Mouse (Mus musculus) embryonic facial prominence, embryonic 10.5 days (tissue): Measurements from ENCODE around the gene Pde4d. TPM values are rescaled to one million over a fixed set of nuclear protein-coding genes. Genes with fewer than 3 reads are reported as not detected.

Experiments used
- DNase-seq: peaks from one replicate; pipeline ENCODE4 v3.0.0-alpha.2; 2017; ENCODE audit warnings: low spot score
- H3K27ac ChIP-seq: fragments of 300-500 bp; sonication (generic); replicated peaks from 2 replicates; pipeline ENCODE4 v1.5.1; 2016; ENCODE audit warnings: mild to moderate bottlenecking
- H3K27me3 ChIP-seq: fragments of 300-500 bp; sonication (generic); replicated peaks from 2 replicates; pipeline ENCODE4 v1.6.1; 2016; ENCODE audit warnings: low read depth, mild to moderate bottlenecking; ENCODE audit not compliant: poor library complexity, severe bottlenecking
- H3K36me3 ChIP-seq: fragments of 300-500 bp; sonication (generic); replicated peaks from 2 replicates; pipeline ENCODE4 v1.6.1; 2016; ENCODE audit warnings: mild to moderate bottlenecking, moderate library complexity
- H3K4me1 ChIP-seq: fragments of 300-500 bp; sonication (generic); 2 replicates; pipeline ENCODE4 v1.6.1; 2016
- H3K4me3 ChIP-seq: fragments of 300-500 bp; sonication (generic); 2 replicates; pipeline ENCODE4 v1.5.1; 2016; ENCODE audit warnings: mild to moderate bottlenecking, moderate library complexity
- H3K9me3 ChIP-seq: fragments of 300-500 bp; sonication (generic); 2 replicates; pipeline ENCODE4 v1.6.1; 2016; ENCODE audit warnings: mild to moderate bottlenecking
- WGBS: fragments of 180-500 bp; shearing (Covaris S2); methylation state at CpG from one replicate; pipeline ENCODE4 v1.1.7; 2016; 5-methylcytosine and 5-hydroxymethylcytosine counted together
- polyA plus RNA-seq: library from polyadenylated mRNA; unstranded; fragments of >200 nt; fragmentation: Nextera tagmentation; extraction: Ambion mirVana; gene quantifications from 2 replicates; pipeline ENCODE4 v1.2.1, GENCODE M21; 2016

Gene Pde4d
- polyA plus RNA-seq, 1 experiment from 2014 or later = 19.7 TPM

GRCm38 (mm10) chr13:109604017-109604416 lies 1154.3 kb downstream of the Pde4d start:
- Histone ChIP-seq H3K4me1 (no peaks in the 10 kb centered on the region), H3K27me3 (no peaks in the 10 kb centered on the region), H3K9me3 (no peaks in the 10 kb centered on the region), H3K4me3 (no peak overlapping the region), H3K27ac (no peak overlapping the region), H3K36me3 (no peaks in the 10 kb centered on the region)
- 88% methylated on average over 2 of the region's 2 CpGs for WGBS
- DNase-seq = no peak

DNA sequence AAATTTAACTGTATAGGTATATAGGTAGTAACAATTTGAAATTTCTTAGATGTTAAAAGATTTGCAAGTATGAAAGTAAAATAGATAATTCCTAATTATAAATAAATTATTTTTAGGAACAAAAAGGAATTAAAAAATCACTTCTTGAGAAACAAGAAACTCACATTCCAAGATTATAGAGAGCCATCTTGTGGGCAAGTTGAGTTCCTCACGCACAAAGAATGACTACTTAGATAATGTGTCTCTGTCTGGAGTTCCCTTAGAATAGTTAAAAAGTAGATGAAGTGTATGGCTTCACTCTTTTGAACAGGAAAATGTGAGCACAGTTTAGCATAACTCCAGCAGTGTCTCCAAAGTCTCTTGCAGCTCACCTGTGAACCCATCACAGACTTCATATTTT lies 1155.4 kb downstream of the Pde4d start:
- Histone ChIP-seq H3K36me3 (no peaks in the 10 kb centered on the region), H3K27me3 (no peaks in the 10 kb centered on the region), H3K4me1 (no peaks in the 10 kb centered on the region), H3K9me3 (no peaks in the 10 kb centered on the region), H3K27ac (no peak overlapping the region), H3K4me3 (no peak overlapping the region)
- DNase-seq = no peak
- WGBS = 65% methylated on average over 1 of the region's 1 CpGs

- WGBS = 78% methylated on average over 9 of the region's 9 CpGs
- H3K27ac ChIP-seq = no peak overlapping the region
- no peaks in the 10 kb centered on the region for H3K27me3 ChIP-seq
- no peak overlapping the region for H3K4me3 ChIP-seq
- H3K36me3 ChIP-seq = no peaks in the 10 kb centered on the region
- no peaks in the 10 kb centered on the region for H3K9me3 ChIP-seq
- no peak for DNase-seq
- H3K4me1 ChIP-seq = peaks cover 15% of the 10 kb centered on the region
Measured at GRCm38 (mm10) chr13:109609106-109609804, 1159.5 kb downstream of the Pde4d start.

DNA sequence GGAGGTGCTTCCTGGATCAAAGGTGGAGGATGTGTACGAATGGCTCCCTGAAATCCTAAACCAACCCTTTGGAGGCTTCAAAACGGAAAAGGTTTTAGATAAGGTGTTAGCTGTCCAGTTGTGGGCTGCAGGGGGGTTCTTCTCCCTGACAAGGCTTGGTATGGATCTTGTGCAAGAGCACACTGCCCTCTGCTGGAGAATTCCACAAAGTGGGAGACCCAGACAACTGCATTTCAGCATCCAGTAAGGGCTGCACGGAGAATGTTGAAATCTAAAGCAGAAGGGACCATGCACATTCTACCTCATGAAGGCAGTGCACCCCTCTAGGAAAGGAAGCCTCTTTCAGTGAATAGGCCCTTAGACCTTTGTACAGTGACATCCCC lies 1160.0 kb downstream of the Pde4d start:
- Histone ChIP-seq H3K27ac (no peak overlapping the region), H3K4me1 (peaks cover 15% of the 10 kb centered on the region), H3K27me3 (no peaks in the 10 kb centered on the region), H3K4me3 (no peak overlapping the region), H3K9me3 (no peaks in the 10 kb centered on the region), H3K36me3 (no peaks in the 10 kb centered on the region)
- WGBS = 15% methylated on average over 3 of the region's 3 CpGs
- peak; percentile 72 for DNase-seq

- DNase-seq = no peak
- Histone ChIP-seq H3K36me3 (no peaks in the 10 kb centered on the region), H3K4me1 (peaks cover 17% of the 10 kb centered on the region), H3K27me3 (no peaks in the 10 kb centered on the region), H3K27ac (no peak overlapping the region), H3K4me3 (no peak overlapping the region), H3K9me3 (no peaks in the 10 kb centered on the region)
- WGBS = 96% methylated on average over 2 of the region's 2 CpGs
Measured at GRCm38 (mm10) chr13:109610772-109611171, 1161.0 kb downstream of the Pde4d start.

- Histone ChIP-seq H3K9me3 (no peaks in the 10 kb centered on the region), H3K4me1 (peaks cover 18% of the 10 kb centered on the region), H3K27me3 (no peaks in the 10 kb centered on the region), H3K36me3 (no peaks in the 10 kb centered on the region), H3K27ac (no peak overlapping the region), H3K4me3 (no peak overlapping the region)
- DNase-seq = no peak
- 67% methylated on average over 8 of the region's 8 CpGs for WGBS
Measured at GRCm38 (mm10) chr13:109615213-109615784, 1165.6 kb downstream of the Pde4d start.

DNA sequence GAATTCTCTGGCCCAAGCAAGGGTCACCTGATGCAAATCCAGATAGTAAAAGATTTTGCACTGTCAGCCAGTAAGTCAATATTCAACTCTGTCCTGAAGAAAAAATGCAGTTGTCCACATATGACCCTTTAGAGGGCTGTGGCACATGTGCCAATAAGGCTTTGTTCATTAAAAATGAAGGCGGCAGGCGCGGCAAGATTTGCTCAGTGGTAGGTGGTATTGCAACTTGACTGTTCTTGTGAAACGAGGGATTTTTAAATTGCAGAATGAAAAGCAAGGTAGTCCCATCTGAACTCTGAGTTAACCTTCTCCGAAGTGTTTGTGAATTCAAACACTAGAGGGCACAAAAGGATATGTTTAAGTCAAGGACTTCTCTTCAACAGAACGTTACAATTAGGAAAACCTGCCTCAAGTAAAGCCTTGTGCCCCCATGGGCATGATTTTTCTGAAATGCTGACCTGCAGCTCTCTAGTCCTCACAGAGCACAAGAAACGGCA lies 1166.1 kb downstream of the Pde4d start:
- peaks cover 18% of the 10 kb centered on the region for H3K4me1 ChIP-seq
- peak; percentile 34 for DNase-seq
- 15% methylated on average over 7 of the region's 7 CpGs for WGBS
- no peak overlapping the region for H3K27ac ChIP-seq
- no peaks in the 10 kb centered on the region for H3K27me3 ChIP-seq
- no peaks in the 10 kb centered on the region for H3K9me3 ChIP-seq
- no peaks in the 10 kb centered on the region for H3K36me3 ChIP-seq
- H3K4me3 ChIP-seq = no peak overlapping the region

GRCm38 (mm10) chr13:109619158-109619657 lies 1169.5 kb downstream of the Pde4d start:
- 82% methylated on average over 2 of the region's 2 CpGs for WGBS
- no peaks in the 10 kb centered on the region for H3K9me3 ChIP-seq

DNA sequence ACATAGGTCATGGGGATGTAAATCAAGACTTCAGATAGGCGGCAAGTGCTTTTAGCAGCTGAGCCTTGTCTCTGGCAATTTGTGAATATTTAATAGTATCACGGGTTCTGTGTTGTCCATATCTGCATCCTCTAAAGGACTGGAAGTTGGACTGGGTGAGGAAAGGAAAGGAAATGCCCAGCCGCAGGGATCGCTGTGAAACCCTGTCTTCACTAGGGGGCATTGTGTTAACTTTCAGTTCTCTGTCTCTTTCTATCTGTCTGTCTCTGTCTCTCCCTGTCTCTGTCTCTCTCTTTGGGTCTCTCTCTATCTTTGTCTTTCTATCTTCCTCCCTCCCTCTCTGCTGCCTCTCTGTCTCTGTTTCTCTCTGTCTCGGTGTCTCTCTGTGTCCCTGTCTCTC lies 1172.5 kb downstream of the Pde4d start:
- H3K4me1 ChIP-seq = no peaks in the 10 kb centered on the region
- no peaks in the 10 kb centered on the region for H3K9me3 ChIP-seq
- H3K27ac ChIP-seq = no peak overlapping the region
- H3K27me3 ChIP-seq = no peaks in the 10 kb centered on the region
- no peaks in the 10 kb centered on the region for H3K36me3 ChIP-seq
- WGBS = 64% methylated on average over 5 of the region's 5 CpGs
- DNase-seq = no peak
- H3K4me3 ChIP-seq = no peak overlapping the region

More at GRCm38 (mm10) chr13:109619158-109619657, 1169.5 kb downstream of the Pde4d start:
- Histone ChIP-seq H3K4me1 (peaks cover 3% of the 10 kb centered on the region; the same call in 1 of the 2 replicates), H3K27me3 (no peaks in the 10 kb centered on the region), H3K27ac (no peak overlapping the region), H3K36me3 (no peaks in the 10 kb centered on the region), H3K4me3 (no peak overlapping the region)
- no peak for DNase-seq

DNA sequence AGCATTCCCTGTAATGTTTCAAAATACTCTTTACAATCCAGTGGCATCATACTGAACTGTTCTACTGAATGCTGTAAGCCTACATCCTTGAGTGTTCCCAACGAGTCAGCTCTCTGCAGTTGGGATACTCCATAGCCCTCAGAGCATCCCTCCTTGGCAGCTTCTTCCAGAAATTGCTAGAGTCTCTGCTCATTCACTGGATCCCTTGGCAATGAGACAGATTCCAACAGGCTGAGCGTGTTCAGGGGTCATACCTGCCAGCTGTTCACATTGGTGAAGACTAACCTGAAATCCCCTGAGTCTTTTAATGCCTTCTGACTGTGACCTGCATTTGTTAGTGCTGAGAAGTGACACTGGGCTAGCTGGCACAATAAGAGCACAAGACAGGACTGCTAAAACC lies 1173.5 kb downstream of the Pde4d start:
- no peaks in the 10 kb centered on the region for H3K36me3 ChIP-seq
- 80% methylated on average over 2 of the region's 2 CpGs for WGBS
- no peaks in the 10 kb centered on the region for H3K27me3 ChIP-seq
- H3K27ac ChIP-seq = no peak overlapping the region; the same call in 1 of the 2 replicates
- H3K9me3 ChIP-seq = no peaks in the 10 kb centered on the region
- no peak overlapping the region for H3K4me3 ChIP-seq
- no peak for DNase-seq
- no peaks in the 10 kb centered on the region for H3K4me1 ChIP-seq

- H3K36me3 ChIP-seq = no peaks in the 10 kb centered on the region
- no peaks in the 10 kb centered on the region for H3K27me3 ChIP-seq
- no peaks in the 10 kb centered on the region for H3K4me1 ChIP-seq
- WGBS = 94% methylated on average over 11 of the region's 11 CpGs
- no peak for DNase-seq
- no peak overlapping the region for H3K27ac ChIP-seq
- H3K4me3 ChIP-seq = no peak overlapping the region
- H3K9me3 ChIP-seq = no peaks in the 10 kb centered on the region
Measured at GRCm38 (mm10) chr13:109624772-109625349, 1175.1 kb downstream of the Pde4d start.

DNA sequence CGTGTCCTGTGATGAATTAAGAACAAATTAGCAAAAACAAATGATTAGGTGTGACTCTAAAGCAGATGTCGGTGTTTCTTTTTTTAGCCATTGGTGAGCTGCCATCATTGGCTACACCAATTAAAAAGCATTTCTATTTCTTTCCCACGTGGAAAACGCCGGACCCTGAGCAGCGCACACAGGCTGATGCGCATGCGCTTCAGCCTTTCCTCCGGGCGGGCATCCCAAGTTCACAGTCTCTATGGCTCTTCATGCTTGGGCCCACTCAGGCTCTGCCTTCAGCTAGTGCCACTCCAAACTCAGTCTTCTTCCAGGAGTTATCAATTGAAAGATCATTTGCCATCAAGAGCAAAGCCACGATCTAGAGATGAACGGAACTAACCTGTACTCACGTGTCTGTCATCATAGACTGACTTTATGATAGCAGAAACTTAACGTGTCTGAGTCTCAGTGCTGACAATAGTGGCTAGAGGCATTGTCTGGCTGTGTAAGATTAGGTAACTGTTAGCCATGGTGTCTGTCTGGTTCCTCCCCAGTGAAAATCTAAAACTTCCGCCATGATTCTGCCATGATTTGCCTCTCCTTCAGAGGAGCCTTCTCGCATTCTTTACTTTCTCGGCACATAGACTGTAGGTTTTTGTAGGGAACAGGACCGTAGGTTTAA lies 1175.8 kb downstream of the Pde4d start:
- no peaks in the 10 kb centered on the region for H3K4me1 ChIP-seq
- no peak overlapping the region for H3K4me3 ChIP-seq
- H3K9me3 ChIP-seq = no peaks in the 10 kb centered on the region
- H3K27me3 ChIP-seq = no peaks in the 10 kb centered on the region
- no peak overlapping the region for H3K27ac ChIP-seq
- WGBS = 92% methylated on average over 18 of the region's 18 CpGs
- H3K36me3 ChIP-seq = no peaks in the 10 kb centered on the region
- DNase-seq = no peak
